Mouse (Mus musculus) CH12.LX (cell line): ENCODE results near the gene Camk2b.

Experiments
- BHLHE40 ChIP-seq: IDR thresholded peaks from 2 replicates; pipeline ENCODE4 v1.6.1; 2011; ENCODE audit warnings: mild to moderate bottlenecking, low read depth, low read length, improper control_type of control experiment
- CHD2 ChIP-seq: IDR thresholded peaks from 2 replicates; pipeline ENCODE4 v1.6.1; 2011; ENCODE audit warnings: low read length, improper control_type of control experiment
- CTCF ChIP-seq, 2 experiments: IDR thresholded peaks in 1 of 2; conservative IDR thresholded peaks in 1 of 2; 2 replicates each; pipeline ENCODE4 v1.5.1; 2011 to 2012; ENCODE audit warnings: low read depth in 2 of 2, low read length in 2 of 2, improper control_type of control experiment in 1 of 2, inconsistent platforms in 1 of 2, mild to moderate bottlenecking in 1 of 2, moderate library complexity in 1 of 2
- ETS1 ChIP-seq: conservative IDR thresholded peaks from 2 replicates; pipeline ENCODE4 v1.6.1; 2012; ENCODE audit warnings: low read depth, mild to moderate bottlenecking, inconsistent platforms, low read length, improper control_type of control experiment, moderate library complexity
- IRF4 ChIP-seq: IDR thresholded peaks from 2 replicates; pipeline ENCODE4 v1.6.1; 2014; ENCODE audit warnings: low read depth, mild to moderate bottlenecking, inconsistent platforms, low read length, improper control_type of control experiment
- KAT2A ChIP-seq: IDR thresholded peaks from 2 replicates; pipeline ENCODE4 v1.6.1; 2012; ENCODE audit warnings: low read length, improper control_type of control experiment, inconsistent platforms; ENCODE audit not compliant: insufficient replicate concordance
- MAX ChIP-seq: IDR thresholded peaks from 2 replicates; pipeline ENCODE4 v1.6.1; 2011; ENCODE audit warnings: low read length, improper control_type of control experiment
- MEF2A ChIP-seq: IDR thresholded peaks from 2 replicates; pipeline ENCODE4 v1.6.1; 2014; ENCODE audit warnings: low read depth, mild to moderate bottlenecking, inconsistent platforms, low read length, improper control_type of control experiment, borderline replicate concordance
- MXI1 ChIP-seq: IDR thresholded peaks from 2 replicates; pipeline ENCODE4 v1.6.1; 2011; ENCODE audit warnings: mild to moderate bottlenecking, low read depth, low read length, improper control_type of control experiment
- NELFE ChIP-seq: IDR thresholded peaks from 2 replicates; pipeline ENCODE4 v1.6.1; 2011; ENCODE audit warnings: low read depth, low read length, improper control_type of control experiment
- POLR2A ChIP-seq: IDR thresholded peaks from 2 replicates; pipeline ENCODE4 v1.6.1; 2011; ENCODE audit warnings: low read depth, mild to moderate bottlenecking, improper control_type of control experiment, low read length
- POLR2AphosphoS2 ChIP-seq: IDR thresholded peaks from 2 replicates; pipeline ENCODE4 v1.6.1; 2011; ENCODE audit warnings: low read depth, low read length, improper control_type of control experiment
- RAD21 ChIP-seq: IDR thresholded peaks from 2 replicates; pipeline ENCODE4 v1.6.1; 2011; ENCODE audit warnings: low read depth, mild to moderate bottlenecking, low read length, improper control_type of control experiment, moderate library complexity
- ZC3H11A ChIP-seq: IDR thresholded peaks from 2 replicates; pipeline ENCODE4 v1.6.1; 2012; ENCODE audit warnings: low read depth, mild to moderate bottlenecking, inconsistent platforms, low read length, improper control_type of control experiment

DNA sequence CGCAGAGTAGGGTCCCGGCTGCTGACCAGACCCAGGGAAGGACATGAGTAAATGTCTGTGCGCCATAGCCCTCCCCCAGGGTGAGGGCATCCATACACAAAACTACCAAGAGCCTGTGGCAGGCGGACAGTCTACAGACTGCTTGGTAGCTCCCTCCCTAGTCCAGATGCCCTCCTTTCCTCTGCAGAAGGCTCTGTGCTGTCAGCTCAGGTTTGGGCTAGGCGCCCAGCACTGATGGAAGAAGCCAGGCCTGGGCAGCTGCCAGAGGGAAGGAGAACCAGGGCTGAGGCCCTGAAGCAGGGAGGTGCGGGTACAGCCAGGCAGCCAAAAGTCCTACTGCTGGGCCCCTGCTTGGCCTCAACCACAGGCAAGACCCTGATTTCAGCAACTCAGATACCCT, 35.5 kb downstream of the Camk2b start:
- no peak for TF ChIP-seq CTCF (conservative IDR thresholded peaks at IDR 0.05 in 1 of 2, IDR thresholded peaks at IDR 0.05 in 1 of 2; ENCODE audit: low read depth in 2 of 2, low read length in 2 of 2)
- TF ChIP-seq POLR2AphosphoS2 = no peak
- no peak for TF ChIP-seq ETS1
- TF ChIP-seq IRF4 = no peak
- no peak for TF ChIP-seq MAX
- no peak for TF ChIP-seq ZC3H11A
- TF ChIP-seq RAD21 = no peak
- no peak for TF ChIP-seq CHD2
- no peak for TF ChIP-seq POLR2A
- TF ChIP-seq MEF2A = no peak
- TF ChIP-seq NELFE = no peak
- TF ChIP-seq BHLHE40 = no peak
- TF ChIP-seq MXI1 = no peak
- TF ChIP-seq KAT2A = no peak
